Mouse (Mus musculus): ENCODE results near the gene Fiz1. TPM values are rescaled to one million over a fixed set of nuclear protein-coding genes. Genes with fewer than 3 reads are reported as not detected.

Gene Fiz1
- polyA plus RNA-seq, 1 experiment from 2014 or later, result 34.3 TPM

DNA sequence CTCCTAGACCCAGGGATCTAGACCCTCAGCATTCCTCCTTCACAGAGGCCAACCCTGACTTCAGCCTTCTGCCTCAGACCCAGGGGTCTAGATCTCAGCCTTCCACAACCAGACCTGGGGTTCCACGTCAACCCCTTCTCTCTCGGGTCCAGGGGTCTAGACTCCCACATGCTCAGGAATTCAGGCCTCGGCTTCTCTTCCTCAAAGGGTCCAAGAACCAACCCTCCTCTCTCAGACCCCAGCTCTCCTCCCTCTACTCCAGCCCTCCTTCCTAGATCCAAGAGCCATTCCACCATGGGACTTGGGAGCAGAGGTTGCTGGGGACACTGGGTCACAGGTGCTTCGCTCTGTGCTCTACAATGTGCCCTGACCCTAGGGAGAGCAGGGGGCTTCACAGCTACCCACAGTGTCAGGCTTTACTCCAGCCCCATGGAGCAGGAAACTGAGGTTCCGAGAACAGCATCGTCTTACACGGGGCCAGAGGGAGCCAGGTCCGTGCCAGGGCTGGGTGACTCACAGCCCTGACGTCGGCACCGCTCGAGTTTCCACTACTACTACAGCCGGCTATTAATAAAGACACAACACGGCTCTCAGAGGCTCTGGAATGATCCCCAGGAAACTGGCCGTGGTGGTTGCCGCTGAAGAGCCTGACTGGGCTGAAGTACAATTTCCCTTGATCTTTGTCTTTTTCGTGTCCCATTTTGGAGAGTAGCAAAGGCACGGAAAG, 42.0 kb downstream of the Fiz1 start:
- Histone ChIP-seq H3K9me3 (replicated peaks; ENCODE audit: control insufficient read depth, low read length) (peaks cover 3% of the 10 kb centered on the region; the same call in 1 of the 2 replicates), H3K4me2 (ENCODE audit: low read length) (no peak overlapping the region), H3K4me1 (ENCODE audit: control insufficient read depth, insufficient read depth, low read length) (no peaks in the 10 kb centered on the region), H3K36me3 (ENCODE audit: control insufficient read depth, insufficient read depth, low read length) (no peaks in the 10 kb centered on the region), H3K27ac (ENCODE audit: low read depth, low read length) (no peak overlapping the region), H3K9ac (ENCODE audit: low read length) (no peak overlapping the region), H3K4me3 (ENCODE audit: low read depth, low read length) (no peak overlapping the region), H3K27me3 (replicated peaks; ENCODE audit: control insufficient read depth, insufficient read depth, low read length) (no peaks in the 10 kb centered on the region)
- WGBS, result 83% methylated on average over 18 of the region's 18 CpGs
- DNase-seq (ENCODE audit: low spot score) (no peak), ATAC-seq (no peak)

DNA sequence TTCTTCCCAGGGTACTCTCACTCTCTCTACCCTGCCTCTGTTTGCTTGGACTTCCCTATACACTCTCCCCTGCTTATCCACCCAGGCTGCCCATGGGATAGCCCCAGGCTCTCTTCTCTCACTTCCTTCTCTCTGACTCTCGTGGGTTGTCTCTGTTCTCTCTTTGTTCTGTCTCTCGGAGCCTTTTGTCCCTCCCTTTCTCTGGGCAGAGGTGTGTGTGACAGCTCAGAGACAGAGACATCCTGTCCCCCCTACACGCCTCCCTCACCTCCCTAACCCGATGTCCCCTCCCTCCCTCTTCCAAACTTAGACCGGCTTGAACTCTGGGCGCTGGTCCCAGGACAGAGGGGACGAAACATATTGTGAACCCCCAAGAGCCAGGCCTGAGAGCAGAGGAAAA, 42.8 kb downstream of the Fiz1 start:
- Histone ChIP-seq H3K9ac (ENCODE audit: low read length) (no peak overlapping the region), H3K36me3 (ENCODE audit: control insufficient read depth, insufficient read depth, low read length) (no peaks in the 10 kb centered on the region), H3K4me2 (ENCODE audit: low read length) (no peak overlapping the region), H3K4me3 (ENCODE audit: low read depth, low read length) (no peak overlapping the region), H3K9me3 (replicated peaks; ENCODE audit: control insufficient read depth, low read length) (peaks cover under 1% of the 10 kb centered on the region; the same call in 1 of the 2 replicates), H3K4me1 (ENCODE audit: control insufficient read depth, insufficient read depth, low read length) (no peaks in the 10 kb centered on the region), H3K27me3 (replicated peaks; ENCODE audit: control insufficient read depth, insufficient read depth, low read length) (no peaks in the 10 kb centered on the region), H3K27ac (ENCODE audit: low read depth, low read length) (no peak overlapping the region)
- no peak for DNase-seq (ENCODE audit: low spot score)
- no peak for ATAC-seq
- WGBS, result 19% methylated on average over 7 of the region's 7 CpGs

DNA sequence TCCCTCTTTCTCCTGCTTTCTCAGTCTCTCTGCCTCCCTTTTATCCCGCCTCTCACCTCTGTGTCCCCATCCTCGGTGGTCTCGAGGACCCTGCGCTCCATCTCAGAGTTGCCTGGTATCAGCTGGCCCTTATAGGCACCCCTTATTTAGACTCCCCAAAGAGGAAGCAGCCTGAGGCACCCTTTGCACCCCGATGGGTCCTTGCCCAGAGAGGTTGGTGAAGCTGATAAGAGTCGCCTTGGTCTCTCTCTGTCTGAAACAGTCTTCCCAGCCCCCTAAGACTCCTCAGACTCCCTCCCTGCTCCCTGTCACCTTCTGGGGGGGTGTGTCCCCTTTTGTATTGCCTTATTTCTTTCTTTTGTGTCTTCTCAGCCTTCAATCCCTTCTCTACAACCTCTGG, 43.4 kb downstream of the Fiz1 start, which contains the start of gene Sbk3:
TSS of gene Sbk3 (minus strand) at position 101 of the 400 bp plus-strand sequence.
- Histone ChIP-seq H3K4me2 (ENCODE audit: low read length) (no peak within 1 kb of the TSS), H3K4me3 (ENCODE audit: low read depth, low read length) (no peak within 1 kb of the TSS), H3K27ac (ENCODE audit: low read depth, low read length) (no peak within 1 kb of the TSS), H3K27me3 (replicated peaks; ENCODE audit: control insufficient read depth, insufficient read depth, low read length) (no peaks in the 10 kb centered on the region), H3K9me3 (replicated peaks; ENCODE audit: control insufficient read depth, low read length) (no peaks in the 10 kb centered on the region), H3K4me1 (ENCODE audit: control insufficient read depth, insufficient read depth, low read length) (no peaks in the 10 kb centered on the region), H3K36me3 (ENCODE audit: control insufficient read depth, insufficient read depth, low read length) (no peaks in the 10 kb centered on the region), H3K9ac (ENCODE audit: low read length) (no peak within 1 kb of the TSS)
- ATAC-seq (no peak), DNase-seq (ENCODE audit: low spot score) (no peak)
- WGBS, result 31% methylated on average over 6 of the region's 6 CpGs

DNA sequence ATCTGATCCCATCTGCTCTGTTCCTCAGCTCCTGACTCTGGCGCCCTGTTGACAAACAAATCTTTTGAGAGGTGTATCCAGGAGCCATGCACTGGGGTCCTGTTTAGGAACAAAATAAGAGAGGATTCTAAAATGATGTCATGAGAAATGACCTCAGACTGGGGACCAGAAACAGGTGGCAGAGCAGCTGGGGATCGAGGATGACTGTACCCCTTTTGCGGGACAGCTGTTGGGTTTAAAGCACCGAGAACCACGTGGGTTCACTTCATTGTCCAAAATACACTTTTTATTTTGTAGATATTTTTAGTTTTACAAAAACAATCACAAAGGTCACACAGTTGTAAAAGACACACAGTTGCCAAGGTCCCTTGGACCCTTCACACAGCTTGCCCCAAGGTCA, 49.5 kb downstream of the Fiz1 start:
- Histone ChIP-seq H3K27ac (ENCODE audit: low read depth, low read length) (no peak overlapping the region), H3K4me3 (ENCODE audit: low read depth, low read length) (no peak overlapping the region), H3K36me3 (ENCODE audit: control insufficient read depth, insufficient read depth, low read length) (no peaks in the 10 kb centered on the region), H3K27me3 (replicated peaks; ENCODE audit: control insufficient read depth, insufficient read depth, low read length) (no peaks in the 10 kb centered on the region), H3K9me3 (replicated peaks; ENCODE audit: control insufficient read depth, low read length) (no peaks in the 10 kb centered on the region), H3K4me1 (ENCODE audit: control insufficient read depth, insufficient read depth, low read length) (no peaks in the 10 kb centered on the region), H3K4me2 (ENCODE audit: low read length) (no peak overlapping the region), H3K9ac (ENCODE audit: low read length) (no peak overlapping the region)
- DNase-seq (ENCODE audit: low spot score) (no peak), ATAC-seq (no peak)
- WGBS, result 86% methylated on average over 5 of the region's 5 CpGs

DNA sequence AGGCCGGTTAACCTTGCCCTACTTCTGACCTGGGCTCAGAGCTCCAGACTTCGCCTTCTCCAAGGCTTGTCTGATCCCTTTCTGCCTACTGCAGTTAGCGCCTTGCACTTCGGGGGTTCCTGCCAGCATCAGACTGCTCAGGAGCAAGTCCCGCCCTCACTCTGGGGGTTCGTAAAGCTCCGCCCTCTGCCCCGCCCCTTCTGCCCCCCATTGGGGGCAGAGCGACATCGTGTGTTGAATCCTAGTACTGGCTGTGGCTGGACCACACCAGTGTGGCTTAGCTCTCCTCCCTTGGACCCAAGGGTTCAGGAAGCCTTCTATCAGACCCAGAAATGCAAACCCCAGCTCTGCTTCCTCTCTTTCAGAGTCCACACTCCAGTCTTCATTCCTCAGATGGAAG, 50.2 kb downstream of the Fiz1 start, which contains the start of gene Sbk2:
TSS of gene Sbk2 (minus strand) at position 135 of the 400 bp plus-strand sequence.
- no peak within 1 kb of the TSS for H3K4me3 ChIP-seq (ENCODE audit: low read depth, low read length)
- whole genome bisulfite sequencing, result 5% methylated on average over 10 of the region's 10 CpGs

DNA sequence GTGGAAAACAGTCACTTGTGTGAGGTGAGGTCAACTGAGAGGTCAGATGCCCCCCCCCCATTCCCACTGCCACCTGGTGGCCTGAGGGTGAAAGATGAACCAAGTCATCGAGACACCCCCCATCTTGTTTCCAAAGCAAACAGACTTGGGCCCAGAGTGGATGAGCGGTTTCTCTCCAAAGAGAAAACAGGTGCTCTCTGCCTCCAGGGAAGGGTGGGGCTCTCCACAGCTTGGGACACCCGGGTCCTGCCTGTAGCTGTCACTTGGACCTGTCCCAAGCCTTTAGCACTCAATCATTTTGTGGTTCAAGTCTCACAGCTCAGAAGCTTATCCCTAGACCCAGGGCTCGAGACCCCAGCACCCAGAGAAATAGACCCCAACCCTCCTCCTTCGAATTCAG, 51.0 kb downstream of the Fiz1 start:
- Histone ChIP-seq H3K36me3 (ENCODE audit: control insufficient read depth, insufficient read depth, low read length) (no peaks in the 10 kb centered on the region), H3K9me3 (replicated peaks; ENCODE audit: control insufficient read depth, low read length) (no peaks in the 10 kb centered on the region), H3K4me2 (ENCODE audit: low read length) (no peak overlapping the region), H3K9ac (ENCODE audit: low read length) (no peak overlapping the region), H3K27me3 (replicated peaks; ENCODE audit: control insufficient read depth, insufficient read depth, low read length) (no peaks in the 10 kb centered on the region), H3K4me1 (ENCODE audit: control insufficient read depth, insufficient read depth, low read length) (no peaks in the 10 kb centered on the region), H3K27ac (ENCODE audit: low read depth, low read length) (no peak overlapping the region), H3K4me3 (ENCODE audit: low read depth, low read length) (no peak overlapping the region)
- DNase-seq (ENCODE audit: low spot score), result no peak
- no peak for ATAC-seq
- WGBS, result 81% methylated on average over 5 of the region's 5 CpGs

More for the DNA sequence above, 50.2 kb downstream of the Fiz1 start, which contains the start of gene Sbk2:
- DNase-seq (ENCODE audit: low spot score) (peak; percentile 66), ATAC-seq (peak; percentile 66)
- H3K36me3 ChIP-seq (ENCODE audit: control insufficient read depth, insufficient read depth, low read length), result no peaks in the 10 kb centered on the region
- no peaks in the 10 kb centered on the region for H3K9me3 ChIP-seq (replicated peaks; ENCODE audit: control insufficient read depth, low read length)
- no peak within 1 kb of the TSS for H3K27ac ChIP-seq (ENCODE audit: low read depth, low read length)
- H3K9ac ChIP-seq (ENCODE audit: low read length), result no peak within 1 kb of the TSS
- H3K4me1 ChIP-seq (ENCODE audit: control insufficient read depth, insufficient read depth, low read length), result no peaks in the 10 kb centered on the region
- no peaks in the 10 kb centered on the region for H3K27me3 ChIP-seq (replicated peaks; ENCODE audit: control insufficient read depth, insufficient read depth, low read length)
- no peak within 1 kb of the TSS for H3K4me2 ChIP-seq (ENCODE audit: low read length)

DNA sequence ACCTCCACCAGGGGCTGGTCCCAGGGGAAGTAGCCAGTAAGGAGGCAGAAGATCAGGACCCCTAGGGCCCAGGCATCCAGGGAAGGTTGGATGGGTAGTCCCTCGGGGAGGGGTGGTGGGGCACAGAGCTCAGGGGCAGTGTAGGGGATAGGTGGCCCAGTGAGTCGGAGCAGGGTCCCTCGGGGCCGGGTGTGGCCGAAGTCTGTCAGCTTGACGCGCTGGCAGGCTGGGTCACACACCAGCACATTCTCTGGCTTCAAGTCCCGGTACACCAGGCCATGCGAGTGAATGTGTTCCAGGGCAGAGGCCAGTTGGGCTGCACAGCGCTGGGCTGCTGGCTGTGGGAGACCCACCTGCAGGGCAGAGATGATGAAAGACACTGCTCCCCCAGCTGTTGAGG, 57.1 kb downstream of the Fiz1 start:
- DNase-seq (ENCODE audit: low spot score), result no peak
- 88% methylated on average over 10 of the region's 10 CpGs for WGBS
- ATAC-seq, result no peak
- H3K4me2 ChIP-seq (ENCODE audit: low read length), result no peak overlapping the region
- H3K9me3 ChIP-seq (replicated peaks; ENCODE audit: control insufficient read depth, low read length), result no peaks in the 10 kb centered on the region
- no peak overlapping the region for H3K27ac ChIP-seq (ENCODE audit: low read depth, low read length)
- H3K4me3 ChIP-seq (ENCODE audit: low read depth, low read length), result no peak overlapping the region
- H3K4me1 ChIP-seq (ENCODE audit: control insufficient read depth, insufficient read depth, low read length), result no peaks in the 10 kb centered on the region
- H3K36me3 ChIP-seq (ENCODE audit: control insufficient read depth, insufficient read depth, low read length), result no peaks in the 10 kb centered on the region
- no peak overlapping the region for H3K9ac ChIP-seq (ENCODE audit: low read length)
- no peaks in the 10 kb centered on the region for H3K27me3 ChIP-seq (replicated peaks; ENCODE audit: control insufficient read depth, insufficient read depth, low read length)

Other genes starting within 250 kb of the Fiz1 start
- not detected in 2 replicates for gene Fam71e2, start 243.4 kb downstream of the Fiz1 start, polyA plus RNA-seq (2014; fragmentation: Nextera tagmentation; extraction: Ambion mirVana)
- 0.21 and 0.32 TPM in 2 replicates for gene Il11, start 231.8 kb downstream of the Fiz1 start, polyA plus RNA-seq (2014; fragmentation: Nextera tagmentation; extraction: Ambion mirVana)
- not detected in 2 replicates for gene Tmem190, start 231.8 kb downstream of the Fiz1 start, polyA plus RNA-seq (2014; fragmentation: Nextera tagmentation; extraction: Ambion mirVana)
- 1.5 and 1.7 TPM in 2 replicates for gene Tmem238, start 225.0 kb downstream of the Fiz1 start, polyA plus RNA-seq (2014; fragmentation: Nextera tagmentation; extraction: Ambion mirVana)
- 179 and 182 TPM in 2 replicates for gene Rpl28, start 221.8 kb downstream of the Fiz1 start, polyA plus RNA-seq (2014; fragmentation: Nextera tagmentation; extraction: Ambion mirVana)
- 378 and 472 TPM in 2 replicates for gene Ube2s, start 202.1 kb downstream of the Fiz1 start, polyA plus RNA-seq (2014; fragmentation: Nextera tagmentation; extraction: Ambion mirVana)
- 5.8 and 7.7 TPM in 2 replicates for gene Shisa7, start 170.0 kb downstream of the Fiz1 start, polyA plus RNA-seq (2014; fragmentation: Nextera tagmentation; extraction: Ambion mirVana)
- gene Isoc2b, start 144.4 kb downstream of the Fiz1 start, polyA plus RNA-seq (2014; fragmentation: Nextera tagmentation; extraction: Ambion mirVana), result 3.3 and 4.3 TPM in 2 replicates
- gene Isoc2a, start 137.5 kb downstream of the Fiz1 start, polyA plus RNA-seq (2014; fragmentation: Nextera tagmentation; extraction: Ambion mirVana), result 0.53 and 0.59 TPM in 2 replicates
- 0.33 and 0.44 TPM in 2 replicates for gene Gm36210, start 108.2 kb downstream of the Fiz1 start, polyA plus RNA-seq (2014; fragmentation: Nextera tagmentation; extraction: Ambion mirVana)
- gene Zfp628, start 99.5 kb downstream of the Fiz1 start, polyA plus RNA-seq (2014; fragmentation: Nextera tagmentation; extraction: Ambion mirVana), result 3.6 and 3.8 TPM in 2 replicates
- 9.8 and 17.7 TPM in 2 replicates for gene Nat14, start 92.7 kb downstream of the Fiz1 start, polyA plus RNA-seq (2014; fragmentation: Nextera tagmentation; extraction: Ambion mirVana)
- gene Ssc5d, start 88.9 kb downstream of the Fiz1 start, polyA plus RNA-seq (2014; fragmentation: Nextera tagmentation; extraction: Ambion mirVana), result 0.23 and 0.41 TPM in 2 replicates
- gene Sbk2, start 50.3 kb downstream of the Fiz1 start, polyA plus RNA-seq (2014; fragmentation: Nextera tagmentation; extraction: Ambion mirVana), result not detected in 2 replicates
- gene Sbk3, start 43.5 kb downstream of the Fiz1 start, polyA plus RNA-seq (2014; fragmentation: Nextera tagmentation; extraction: Ambion mirVana), result 0.39 and 0.42 TPM in 2 replicates
- 37.9 and 52.9 TPM in 2 replicates for gene Zfp579, start 18.5 kb downstream of the Fiz1 start, polyA plus RNA-seq (2014; fragmentation: Nextera tagmentation; extraction: Ambion mirVana)
- 11.3 and 13.5 TPM in 2 replicates for gene Zfp524, start 282 bp downstream of the Fiz1 start, polyA plus RNA-seq (2014; fragmentation: Nextera tagmentation; extraction: Ambion mirVana)
- gene Gm44973, start 799 bp upstream of the Fiz1 start, polyA plus RNA-seq (2014; fragmentation: Nextera tagmentation; extraction: Ambion mirVana), result 0.59 and 1.9 TPM in 2 replicates
- 5.4 and 5.9 TPM in 2 replicates for gene Zfp865, start 5.7 kb upstream of the Fiz1 start, polyA plus RNA-seq (2014; fragmentation: Nextera tagmentation; extraction: Ambion mirVana)
- 36.1 and 45.5 TPM in 2 replicates for gene Ccdc106, start 5.9 kb upstream of the Fiz1 start, polyA plus RNA-seq (2014; fragmentation: Nextera tagmentation; extraction: Ambion mirVana)
- gene 4632433K11Rik, start 19.4 kb upstream of the Fiz1 start, polyA plus RNA-seq (2014; fragmentation: Nextera tagmentation; extraction: Ambion mirVana), result not detected in 2 replicates
- 6.2 and 6.3 TPM in 2 replicates for gene Zfp784, start 23.7 kb upstream of the Fiz1 start, polyA plus RNA-seq (2014; fragmentation: Nextera tagmentation; extraction: Ambion mirVana)
- gene Zfp580, start 36.8 kb upstream of the Fiz1 start, polyA plus RNA-seq (2014; fragmentation: Nextera tagmentation; extraction: Ambion mirVana), result 54.5 and 64.9 TPM in 2 replicates
- 124 and 133 TPM in 2 replicates for gene U2af2, start 47.4 kb upstream of the Fiz1 start, polyA plus RNA-seq (2014; fragmentation: Nextera tagmentation; extraction: Ambion mirVana)
- gene Epn1, start 65.5 kb upstream of the Fiz1 start, polyA plus RNA-seq (2014; fragmentation: Nextera tagmentation; extraction: Ambion mirVana), result 71.3 and 89.0 TPM in 2 replicates
- not detected in 2 replicates for gene Rfpl4, start 102.3 kb upstream of the Fiz1 start, polyA plus RNA-seq (2014; fragmentation: Nextera tagmentation; extraction: Ambion mirVana)
- 0.29 and 0.38 TPM in 2 replicates for gene Rasl2-9, start 111.3 kb upstream of the Fiz1 start, polyA plus RNA-seq (2014; fragmentation: Nextera tagmentation; extraction: Ambion mirVana)
- not detected in 2 replicates for gene Vmn1r55, start 135.0 kb upstream of the Fiz1 start, polyA plus RNA-seq (2014; fragmentation: Nextera tagmentation; extraction: Ambion mirVana)
- not detected in 2 replicates for gene Vmn1r56, start 182.1 kb upstream of the Fiz1 start, polyA plus RNA-seq (2014; fragmentation: Nextera tagmentation; extraction: Ambion mirVana)
- gene Vmn1r57, start 203.8 kb upstream of the Fiz1 start, polyA plus RNA-seq (2014; fragmentation: Nextera tagmentation; extraction: Ambion mirVana), result not detected in 2 replicates